In genomic region chr9:44807141-44807540, GRCm38 (mm10) we compare ENCODE assay signal across 33 mouse cellular contexts. TPM values are rescaled to one million over a fixed set of nuclear protein-coding genes. Genes with fewer than 3 reads are reported as not detected.
"Had no signal": no experiment of that assay in that cellular context is flagged by ENCODE, and none has a peak within 500 bp of the region (broad histone marks: within the 10 kb centered on the region; RNA-seq: fewer than 3 reads in every experiment).

No protein-coding gene starts in this region.

- ATAC-seq: forebrain, embryonic 13.5 days; forebrain, embryonic 14.5 days; forebrain, embryonic 15.5 days; forebrain, embryonic 16.5 days; forebrain, postnatal 0 days had no signal

- H3K4me3 ChIP-seq: embryonic facial prominence, embryonic 10.5 days; embryonic facial prominence, embryonic 12.5 days; embryonic facial prominence, embryonic 13.5 days; embryonic facial prominence, embryonic 15.5 days; erythroblast, embryonic 14.5 days; forebrain, embryonic 10.5 days; forebrain, embryonic 12.5 days; forebrain, embryonic 13.5 days; forebrain, embryonic 15.5 days; gastrocnemius, adult 2 months had no signal

- H3K27me3 ChIP-seq: embryonic facial prominence, embryonic 12.5 days; embryonic facial prominence, embryonic 13.5 days; embryonic facial prominence, embryonic 15.5 days; forebrain, embryonic 13.5 days; forebrain, embryonic 15.5 days had no signal

- H3K9me3 ChIP-seq: embryonic facial prominence, embryonic 10.5 days; embryonic facial prominence, embryonic 12.5 days; embryonic facial prominence, embryonic 13.5 days; embryonic facial prominence, embryonic 15.5 days; forebrain, embryonic 10.5 days; forebrain, embryonic 12.5 days; forebrain, embryonic 13.5 days; forebrain, embryonic 15.5 days had no signal

- DNase-seq: cerebellum, adult 18-20 months; cerebellum, adult 2 months; cerebellum, adult 8-10 months; cerebellum, adult 9-10 months; cerebellum, adult 9-11 months; cerebellum, postnatal 10 days; cerebellum, postnatal 14 days; cerebellum, postnatal 25 days; cerebellum, postnatal 36 days; embryo, embryonic 11 days; forebrain, postnatal 0 days; gastrocnemius, adult 2 months; gastrocnemius, postnatal 10 days; gastrocnemius, postnatal 14 days; gastrocnemius, postnatal 25 days; gastrocnemius, postnatal 36 days; heart, adult 18-20 months had no signal

- H3K4me1 ChIP-seq: embryonic facial prominence, embryonic 10.5 days; embryonic facial prominence, embryonic 12.5 days; embryonic facial prominence, embryonic 13.5 days; embryonic facial prominence, embryonic 15.5 days; forebrain, embryonic 10.5 days; forebrain, embryonic 12.5 days; forebrain, embryonic 13.5 days; forebrain, embryonic 15.5 days had no signal

- H3K27ac ChIP-seq: embryonic facial prominence, embryonic 10.5 days; embryonic facial prominence, embryonic 12.5 days; embryonic facial prominence, embryonic 13.5 days; embryonic facial prominence, embryonic 15.5 days; forebrain, embryonic 10.5 days; forebrain, embryonic 12.5 days; forebrain, embryonic 13.5 days; forebrain, embryonic 15.5 days; gastrocnemius, adult 2 months had no signal

- H3K9ac ChIP-seq: embryonic facial prominence, embryonic 12.5 days; embryonic facial prominence, embryonic 13.5 days; embryonic facial prominence, embryonic 15.5 days; forebrain, embryonic 12.5 days; forebrain, embryonic 13.5 days; forebrain, embryonic 15.5 days; forebrain, postnatal 0 days had no signal

- H3K4me2 ChIP-seq: embryonic facial prominence, embryonic 12.5 days; embryonic facial prominence, embryonic 13.5 days; embryonic facial prominence, embryonic 15.5 days; forebrain, embryonic 12.5 days; forebrain, embryonic 13.5 days; forebrain, embryonic 15.5 days had no signal

RNA-seq across cellular contexts. Expression of gene Ttc36, which starts 4.3 kb away (rescaled TPM):
- total RNA-seq: common myeloid progenitor, adult 5-6 weeks; gastrocnemius, postnatal 36 days; granulocyte monocyte progenitor cell, adult 5-6 weeks had no signal
- polyA plus RNA-seq: embryonic facial prominence, embryonic 10.5 days; embryonic facial prominence, embryonic 11.5 days; embryonic facial prominence, embryonic 13.5 days; embryonic facial prominence, embryonic 14.5 days; forebrain, embryonic 10.5 days; forebrain, embryonic 11.5 days; forebrain, embryonic 13.5 days; forebrain, embryonic 15.5 days; forebrain, embryonic 16.5 days had no signal

RNA-seq across cellular contexts. Expression of gene Tmem25, which starts 8.0 kb away (rescaled TPM):
- total RNA-seq: granulocyte monocyte progenitor cell, adult 5-6 weeks had no signal
- polyA plus RNA-seq: erythroblast, embryonic 14.5 days had no signal
